Mouse (Mus musculus) erythroblast, embryonic 14.5 days (primary cell): Measurements from ENCODE around the gene Ldlrap1.

Experiments used
- GATA1 ChIP-seq: IDR thresholded peaks from 2 replicates; pipeline ENCODE4 v1.6.1; 2012; ENCODE audit warnings: low read length, inconsistent platforms, mixed read lengths
- TAL1 ChIP-seq: IDR thresholded peaks from 3 replicates; pipeline ENCODE4 v1.6.1; 2012; ENCODE audit warnings: low read length, inconsistent platforms, mixed read lengths

DNA sequence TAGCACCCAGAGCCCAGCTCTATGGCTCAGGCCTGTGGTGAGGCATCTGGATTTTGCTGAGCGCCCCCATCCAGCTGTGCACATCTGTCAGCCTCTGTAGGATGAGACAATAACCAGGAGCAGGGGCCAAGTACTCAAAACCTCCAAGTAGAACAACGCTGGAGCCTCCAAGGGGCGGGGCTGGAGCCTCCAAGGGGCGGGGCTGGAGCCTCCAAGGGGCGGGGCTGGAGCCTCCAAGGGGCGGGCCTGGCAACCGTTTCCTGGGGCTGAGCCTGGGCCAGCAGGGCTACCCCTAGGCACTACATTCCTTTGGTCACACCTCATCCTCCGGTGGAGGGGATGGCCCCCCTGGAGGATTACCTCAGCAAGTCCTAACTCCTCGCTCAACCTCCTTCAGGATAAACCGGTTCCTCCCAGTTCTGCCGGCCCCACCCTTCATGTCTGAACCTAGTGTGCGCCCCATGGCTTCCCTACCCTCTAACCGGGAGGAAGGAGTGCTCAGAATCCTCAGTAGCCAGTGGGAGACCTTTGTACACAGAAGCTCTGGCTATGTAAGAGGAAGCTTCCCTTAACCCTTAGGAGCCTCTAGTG, 33.7 kb downstream of the Ldlrap1 start:
- no peak for TF ChIP-seq TAL1
- no peak for TF ChIP-seq GATA1
